Mouse (Mus musculus): Measurements from ENCODE around the gene Lypd6b.

Gene Lypd6b

DNA sequence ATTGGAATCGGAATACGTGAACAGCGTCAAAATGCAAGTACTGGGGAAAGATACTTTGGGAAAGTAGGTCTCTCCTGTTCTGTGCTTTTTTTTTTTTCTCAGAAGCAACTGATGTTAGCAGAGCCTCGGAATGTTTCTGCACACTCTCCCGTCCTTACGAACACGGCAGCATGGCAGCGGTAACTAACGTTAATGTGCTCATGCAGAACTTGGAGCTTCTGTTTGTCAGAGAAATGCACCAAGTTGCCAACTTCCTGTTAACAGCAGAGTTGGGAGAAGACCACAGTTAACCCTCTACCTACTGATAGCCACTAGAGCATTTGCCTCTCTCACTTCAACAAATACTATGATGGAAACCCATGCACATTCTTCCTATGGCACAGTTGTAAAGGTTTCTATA lies 93.0 kb downstream of the Lypd6b start:
- no peak for DNase-seq

- DNase-seq: no peak
Measured at GRCm38 (mm10) chr2:49881002-49881401, 93.5 kb downstream of the Lypd6b start.

DNA sequence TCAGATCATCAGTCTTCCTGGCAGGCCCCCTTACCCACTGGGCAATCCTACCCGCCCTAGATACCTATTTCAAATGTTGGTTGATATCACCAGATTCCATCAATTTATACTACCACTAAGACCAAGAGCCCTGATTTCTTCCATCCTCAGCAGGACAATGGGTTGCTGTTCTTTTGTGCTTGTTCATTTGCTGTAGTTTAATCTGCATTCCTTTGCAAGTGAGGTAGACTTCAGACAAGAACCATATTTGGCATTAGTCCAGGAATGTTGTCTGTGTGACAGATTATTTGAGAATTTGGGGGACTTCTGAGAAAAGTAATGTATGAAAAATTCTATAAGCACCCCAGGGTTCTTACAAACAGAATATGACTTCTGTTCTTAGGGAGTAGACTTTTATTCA lies 95.0 kb downstream of the Lypd6b start:
- DNase-seq: no peak

GRCm38 (mm10) chr2:49883990-49884389 lies 96.5 kb downstream of the Lypd6b start:
- no peak for DNase-seq

- DNase-seq: no peak
Measured at GRCm38 (mm10) chr2:49886209-49886608, 98.7 kb downstream of the Lypd6b start.

GRCm38 (mm10) chr2:49888346-49888745 lies 100.9 kb downstream of the Lypd6b start:
- DNase-seq: no peak

DNA sequence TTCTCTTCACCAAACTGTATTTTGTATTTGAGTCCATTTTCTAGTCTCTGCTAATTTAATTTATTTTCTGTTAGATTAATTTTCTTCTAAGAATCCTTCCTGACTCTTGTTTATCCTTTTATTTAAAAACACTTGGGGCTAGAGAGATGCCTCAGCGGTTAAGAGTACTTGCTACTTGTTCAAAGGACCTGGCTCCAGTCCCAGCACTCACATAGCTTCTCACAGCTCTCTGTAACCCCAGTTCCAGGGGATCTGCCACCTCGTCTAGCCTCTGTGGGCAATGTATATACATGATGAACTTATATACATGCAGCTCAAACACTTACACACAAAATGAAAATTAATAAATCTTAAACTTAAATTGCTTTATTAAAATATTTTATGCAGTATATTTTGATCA lies 103.2 kb downstream of the Lypd6b start:
- DNase-seq: no peak

DNA sequence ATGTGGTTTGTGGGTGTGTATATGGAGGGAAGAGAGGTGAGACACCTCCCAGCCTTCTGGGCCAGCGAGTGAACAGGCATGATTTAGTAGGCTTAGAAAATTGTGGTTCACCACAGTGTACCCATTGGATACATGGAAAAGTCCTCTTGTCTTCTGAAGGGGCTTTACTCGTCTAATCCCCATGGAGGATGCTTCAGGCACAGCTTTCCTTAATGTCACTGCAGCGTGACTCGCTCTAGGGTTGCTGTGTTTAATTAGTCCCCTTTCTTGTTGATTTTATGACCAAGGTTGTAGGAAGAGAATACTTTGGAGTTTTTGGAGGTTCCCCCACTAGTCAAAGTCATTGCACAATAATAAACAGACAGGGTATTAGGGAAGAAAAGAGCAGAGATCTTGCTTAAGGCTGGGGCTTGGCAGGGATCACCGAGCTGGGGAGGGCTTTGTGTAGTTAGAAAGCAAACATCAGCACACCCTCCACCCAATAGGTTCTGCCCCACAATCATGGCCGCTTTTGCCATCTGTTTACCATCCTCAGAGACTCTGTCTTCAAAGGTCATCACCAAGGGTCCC lies 122.4 kb downstream of the Lypd6b start:
- DNase-seq: no peak

DNA sequence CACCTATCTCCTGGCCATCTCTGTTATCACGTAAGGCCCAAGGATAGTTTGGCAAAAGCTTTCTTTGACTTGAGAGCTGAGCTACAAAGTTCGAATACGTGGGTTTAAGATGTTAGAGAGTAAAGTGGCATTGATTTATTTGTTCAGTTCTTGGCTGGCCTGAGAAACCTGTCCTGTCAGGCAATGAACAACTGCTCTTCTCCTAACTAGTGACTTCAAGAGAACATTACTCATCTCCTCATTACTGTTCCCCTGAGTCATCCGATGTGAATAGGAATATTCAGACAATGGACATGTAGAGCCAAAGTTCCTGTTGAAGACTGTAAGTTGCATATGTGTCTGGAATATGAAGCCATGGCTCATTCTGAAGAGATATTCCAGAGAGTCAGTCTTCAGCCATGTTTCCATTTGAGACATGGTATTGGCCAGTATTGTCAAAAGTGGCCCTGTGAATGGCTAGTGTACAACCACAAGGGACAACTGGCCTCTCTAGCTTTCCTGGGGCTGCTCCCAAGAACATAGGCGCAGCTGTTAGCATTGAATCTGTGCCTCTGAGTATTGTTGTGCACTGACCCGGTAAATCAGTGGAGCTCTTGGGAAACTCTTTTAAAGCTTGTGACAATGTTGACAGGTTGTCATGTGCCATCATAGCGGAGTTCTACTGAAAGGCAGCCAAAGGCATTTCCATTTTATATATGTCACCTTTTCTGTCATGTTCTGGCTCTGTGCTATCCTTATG lies 124.0 kb downstream of the Lypd6b start:
- DNase-seq: no peak

DNA sequence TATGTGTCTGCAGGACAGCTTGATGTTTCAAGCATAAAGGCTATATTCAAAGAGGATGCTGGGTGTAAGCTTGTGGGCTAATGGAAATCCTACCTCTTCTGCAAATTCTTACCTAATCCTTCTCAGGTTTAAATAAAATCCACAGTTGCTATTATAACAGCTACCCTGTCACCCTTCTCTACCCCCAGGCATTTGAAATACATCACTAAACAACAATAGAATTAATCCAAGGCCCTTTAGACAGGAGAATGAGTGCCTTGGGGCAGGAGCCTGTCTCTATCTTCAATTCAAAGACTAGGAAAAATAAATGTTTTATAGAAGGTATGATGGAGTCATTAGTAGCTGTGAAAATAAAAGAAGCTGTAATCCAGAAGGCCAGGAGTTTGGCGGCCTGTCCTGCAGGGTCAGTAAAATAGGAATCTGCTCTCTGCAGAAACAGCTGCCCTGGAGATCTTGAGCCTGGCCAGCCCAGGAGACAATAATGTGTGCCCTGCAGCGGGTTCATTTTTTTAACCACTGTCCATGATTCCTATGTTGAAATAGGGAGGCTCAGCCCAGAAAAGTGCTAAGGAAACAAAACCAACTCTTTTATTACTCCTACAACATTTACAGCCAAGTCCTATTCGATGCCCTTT lies 124.9 kb downstream of the Lypd6b start:
- no peak for DNase-seq

DNA sequence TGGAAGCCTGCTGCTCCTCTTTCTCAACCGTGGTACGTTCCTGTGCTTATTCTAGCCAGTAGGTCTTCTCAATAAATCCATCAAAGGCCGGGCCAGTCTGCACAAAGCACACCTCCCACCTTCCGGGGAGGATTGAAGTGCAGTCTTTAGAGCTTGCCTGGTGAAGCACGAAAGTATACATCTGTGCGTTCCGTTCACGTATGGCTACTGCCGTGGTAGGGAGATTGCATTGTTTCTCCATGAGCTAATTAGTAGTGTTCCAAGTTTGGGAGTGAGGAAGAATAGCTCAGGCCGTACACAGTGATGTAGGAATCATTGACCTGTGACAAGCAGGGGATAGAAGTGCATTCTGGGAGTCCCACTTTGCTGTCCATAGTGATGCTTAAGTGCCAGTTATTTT lies 130.0 kb downstream of the Lypd6b start:
- DNase-seq: no peak

GRCm38 (mm10) chr2:49918132-49918531 lies 130.6 kb downstream of the Lypd6b start:
- DNase-seq: no peak

DNA sequence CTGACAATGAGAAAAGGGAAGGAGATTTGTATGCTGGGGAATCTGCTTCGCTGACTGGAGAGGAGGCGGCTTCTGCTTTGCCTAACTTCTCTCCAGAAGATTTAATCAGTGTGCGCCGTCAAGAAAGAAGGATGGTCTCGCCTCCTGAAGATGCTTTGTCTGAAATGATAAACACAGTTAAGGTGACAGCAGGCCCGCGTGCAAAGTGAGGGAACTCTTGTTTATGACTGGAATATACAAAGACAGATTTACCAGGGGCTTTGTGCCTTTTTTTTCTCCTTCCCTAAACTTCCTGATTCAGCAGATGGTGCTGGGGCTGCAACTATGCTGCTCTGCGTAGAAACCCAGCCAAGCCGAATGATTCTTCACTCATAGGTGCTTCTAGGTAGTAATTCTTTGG lies 131.2 kb downstream of the Lypd6b start:
- DNase-seq: no peak

DNA sequence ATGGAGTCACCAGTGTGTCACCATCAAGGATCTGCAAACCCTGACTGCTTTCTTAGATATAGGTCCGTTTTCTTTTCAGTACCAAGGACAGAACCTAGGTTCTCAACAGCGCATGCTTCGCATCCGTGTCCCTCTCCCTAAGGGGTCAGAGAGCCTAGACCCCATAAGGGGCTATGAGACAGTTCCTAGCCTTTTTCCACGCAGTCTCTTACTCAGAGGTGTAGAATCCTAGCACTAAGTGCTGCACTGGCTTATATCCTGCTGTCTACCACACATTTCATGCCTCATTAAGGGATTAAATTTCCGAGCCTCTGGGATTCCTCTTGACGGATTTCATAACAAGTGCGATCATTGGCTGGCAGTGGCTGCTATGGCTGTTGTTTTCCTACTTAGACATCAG lies 134.5 kb downstream of the Lypd6b start:
- DNase-seq: no peak

- DNase-seq: no peak
Measured at GRCm38 (mm10) chr2:49922810-49923209, 135.3 kb downstream of the Lypd6b start.

- DNase-seq: no peak
Measured at GRCm38 (mm10) chr2:49926186-49926585, 138.7 kb downstream of the Lypd6b start.

DNA sequence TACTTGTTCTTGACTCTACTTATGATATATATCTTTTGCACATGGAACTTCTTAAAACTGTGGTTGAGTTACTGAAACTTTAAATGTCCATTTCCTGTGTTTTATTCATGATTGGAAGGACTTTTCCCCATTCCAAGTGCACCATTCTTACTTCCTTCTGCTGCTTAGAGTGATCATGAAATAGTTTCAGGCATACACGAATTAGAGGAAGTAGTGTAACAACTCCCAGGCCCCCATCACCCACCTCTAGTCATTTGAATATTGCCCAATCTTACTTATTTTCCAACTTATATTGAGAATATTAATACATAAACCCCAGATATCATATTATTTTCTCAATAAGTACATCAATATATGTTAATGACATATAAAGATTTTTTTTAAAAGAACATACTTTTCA lies 139.9 kb downstream of the Lypd6b start:
- DNase-seq: no peak

DNA sequence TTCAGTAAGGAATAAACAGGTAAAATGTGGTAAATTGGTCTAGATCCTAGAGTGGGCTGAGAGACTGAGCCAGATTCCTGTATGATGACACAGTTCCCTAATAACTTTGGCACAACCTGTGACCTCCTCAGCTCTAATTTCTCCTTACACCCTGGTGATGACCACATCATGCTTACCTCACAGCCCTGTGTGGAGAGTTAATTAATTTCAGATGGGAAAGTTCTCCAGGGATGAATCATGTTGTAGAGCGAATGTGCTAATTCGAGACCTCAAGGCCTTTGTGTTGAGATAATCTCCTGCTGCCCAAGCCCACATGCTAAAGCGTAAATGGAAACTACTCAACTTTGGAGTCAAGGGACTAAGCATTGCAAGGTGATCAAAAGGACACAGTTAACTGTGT lies 142.4 kb downstream of the Lypd6b start:
- no peak for DNase-seq

GRCm38 (mm10) chr2:49937621-49938020 lies 150.1 kb downstream of the Lypd6b start:
- no peak for DNase-seq

DNA sequence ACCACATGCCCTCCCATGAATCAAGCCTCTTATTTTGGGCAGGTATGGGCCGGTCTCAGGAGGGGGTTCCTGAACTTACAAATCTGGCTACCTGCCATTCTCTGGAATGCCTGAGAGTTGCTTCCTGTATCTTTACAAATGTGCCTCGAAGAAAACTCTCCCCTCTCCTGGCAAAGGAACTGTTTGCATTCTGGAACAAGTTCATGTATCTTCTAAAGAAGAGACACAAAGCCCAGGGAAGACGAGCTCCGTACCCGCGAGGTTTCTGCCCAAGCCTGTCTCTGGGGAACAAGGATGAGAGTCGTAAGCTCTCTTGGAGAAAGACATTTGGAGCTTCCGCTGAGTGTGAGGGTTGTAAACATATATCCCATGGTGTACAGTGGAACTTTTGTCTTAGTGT lies 150.8 kb downstream of the Lypd6b start:
- no peak for DNase-seq

DNA sequence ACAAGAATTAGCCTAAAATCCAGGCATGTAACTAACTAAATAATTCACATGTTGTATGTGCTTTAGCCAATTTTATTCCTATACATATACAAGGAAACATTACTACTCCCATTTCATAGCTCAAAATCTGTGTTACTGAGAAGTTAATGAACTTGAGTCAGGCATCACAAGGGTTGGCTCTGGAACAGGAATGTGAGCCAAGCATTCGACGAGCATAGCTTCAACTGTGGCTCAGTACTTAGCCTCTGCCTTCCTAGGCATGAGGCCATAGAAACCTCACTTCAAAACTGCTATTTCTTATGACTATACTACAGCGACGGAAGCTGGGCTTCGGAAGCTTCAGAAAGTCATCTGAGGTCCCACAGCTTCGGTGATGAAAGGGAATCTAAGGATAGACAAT lies 152.9 kb downstream of the Lypd6b start:
- no peak for DNase-seq

GRCm38 (mm10) chr2:49942100-49942499 lies 154.6 kb downstream of the Lypd6b start:
- DNase-seq: no peak

GRCm38 (mm10) chr2:49951681-49952080 lies 164.2 kb downstream of the Lypd6b start:
- no peak for DNase-seq

DNA sequence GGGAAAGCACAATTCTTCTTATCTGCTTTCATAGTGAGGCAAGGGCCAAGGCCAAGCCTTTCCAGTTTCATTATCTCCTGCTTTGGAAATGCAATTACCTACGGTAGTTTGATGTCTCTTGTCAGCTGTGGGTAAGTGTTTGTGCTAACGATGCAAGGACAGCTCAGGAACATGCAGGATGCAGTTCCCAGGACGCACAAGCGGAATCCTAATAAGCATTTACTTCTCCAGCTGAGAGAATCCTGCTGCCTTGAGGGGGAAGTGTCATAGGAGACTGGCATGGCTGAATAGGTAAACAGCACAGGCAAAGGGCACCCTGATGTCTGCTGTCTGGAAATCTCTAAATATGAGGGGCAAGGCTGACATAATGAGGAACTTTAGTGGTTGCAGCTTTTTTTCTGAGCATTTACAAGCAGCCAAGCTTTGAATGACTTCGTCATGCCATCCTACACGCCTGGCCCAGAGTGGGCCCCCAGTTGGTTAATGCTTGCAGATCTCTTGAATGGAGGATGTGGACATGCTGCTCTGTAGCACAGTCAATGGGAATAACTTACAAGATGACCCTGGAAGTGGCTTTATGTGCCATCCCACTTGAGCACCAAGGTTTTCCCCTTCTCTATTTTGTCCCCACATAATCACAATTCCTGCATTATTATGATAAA lies 165.3 kb downstream of the Lypd6b start:
- no peak for DNase-seq

Measured in thymus, adult 18-20 months (tissue).